Mouse (Mus musculus): Measurements from ENCODE around the gene Sec24b. TPM values are rescaled to one million over a fixed set of nuclear protein-coding genes. Genes with fewer than 3 reads are reported as not detected.

Gene Sec24b
- total RNA-seq, 2 experiments from 2014 or later: 33.7 to 38.4 TPM

GRCm38 (mm10) chr3:130055416-130056385, 5.7 kb downstream of the Sec24b start:
- intact Hi-C loops (cut with DNase I): no loop called here
- no peak for DNase-seq

DNA sequence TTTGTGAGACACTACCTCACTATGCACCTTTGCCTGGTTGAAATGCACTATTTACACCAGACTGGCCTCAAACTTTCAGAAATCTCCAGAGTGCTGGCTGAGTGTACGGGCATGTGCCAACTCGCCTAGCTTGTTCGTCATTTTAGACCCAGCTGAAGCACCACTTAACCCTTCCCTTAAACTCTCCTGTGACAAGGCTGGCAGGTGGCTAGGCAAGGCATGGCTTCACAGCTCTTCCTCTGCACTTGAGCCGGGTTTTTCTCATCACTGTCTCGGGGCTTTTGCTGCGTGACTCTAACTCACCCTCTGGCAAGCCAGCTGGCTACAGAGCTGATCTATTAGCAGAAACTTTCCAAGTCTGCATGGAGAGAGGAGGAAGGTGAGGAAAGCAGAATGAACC, 6.8 kb downstream of the Sec24b start:
- intact Hi-C loops (cut with DNase I): no loop called here
- peak in 1 of 2 experiments; percentile 20 for DNase-seq

DNA sequence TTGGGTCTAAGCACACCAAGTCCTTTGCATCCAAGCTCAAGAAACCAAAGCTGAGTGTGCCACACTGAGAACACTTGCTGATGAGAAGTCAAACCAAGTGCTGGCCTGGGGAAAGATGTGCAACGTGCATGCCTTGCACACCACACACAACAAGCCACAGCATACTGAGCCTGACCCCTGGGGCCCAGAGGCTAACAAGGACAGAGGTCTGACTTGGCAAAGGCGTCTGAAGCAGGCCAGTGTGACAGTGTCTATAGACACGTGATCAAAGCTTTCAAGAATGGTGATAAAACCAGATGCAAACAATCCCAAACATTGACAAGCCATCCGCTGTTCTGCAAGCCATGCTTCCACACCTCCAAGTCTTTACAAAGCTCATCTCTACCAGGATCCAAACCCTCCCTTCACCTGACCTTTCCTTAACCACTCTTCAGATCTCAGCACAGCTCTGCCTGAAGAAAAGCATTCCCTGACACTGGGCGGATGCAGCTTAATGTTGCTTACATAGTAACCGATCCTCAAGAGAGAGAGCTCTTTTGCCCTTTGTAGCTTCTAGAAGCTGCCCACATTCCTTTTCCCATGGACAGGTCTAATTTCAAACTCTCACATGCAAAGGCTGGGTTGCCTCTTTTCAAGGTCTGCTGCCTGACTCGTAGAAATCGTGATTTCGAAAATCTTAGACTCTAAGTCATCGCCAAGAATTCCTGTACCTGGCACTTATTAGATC, 7.8 kb downstream of the Sec24b start:
- no peak for DNase-seq
- intact Hi-C loops (cut with DNase I): no loop called here

DNA sequence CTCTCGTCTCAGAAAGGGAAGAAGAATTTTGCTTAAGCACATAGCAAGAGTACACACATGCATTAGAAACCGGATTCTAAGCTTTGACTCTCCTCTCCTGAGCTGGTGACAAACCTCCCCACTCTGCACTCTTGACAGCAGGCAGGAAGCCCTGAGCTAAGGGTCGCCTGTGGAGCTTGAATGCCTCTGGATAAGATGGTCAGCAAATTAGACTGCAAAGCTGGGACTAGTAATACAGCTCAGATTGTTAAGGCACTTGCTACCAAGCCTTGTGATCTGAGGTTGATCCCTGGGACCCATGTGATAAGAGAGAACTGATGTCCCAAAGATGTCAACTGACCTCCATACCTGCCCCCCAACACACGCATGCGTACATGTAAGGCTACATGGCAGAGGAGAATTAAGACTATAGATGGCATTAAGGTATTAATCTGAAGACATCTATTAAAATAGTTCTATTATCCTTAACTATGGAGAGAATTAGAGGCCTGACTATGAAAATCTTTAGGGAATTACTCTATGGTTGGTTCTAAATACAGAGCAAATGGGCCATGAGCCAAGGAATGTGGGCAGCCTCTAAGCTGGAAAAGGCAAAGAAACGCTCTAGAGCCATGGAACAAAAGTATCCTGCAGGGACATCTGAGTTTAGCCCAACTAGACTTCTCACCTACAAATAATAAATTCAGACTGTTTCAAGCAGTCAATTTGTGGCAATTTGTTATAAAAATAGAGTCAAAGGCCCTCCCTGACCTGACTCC, 8.6 kb downstream of the Sec24b start:
- DNase-seq: peak; percentile 55 to 66
- intact Hi-C loops (cut with DNase I): no loop called here

- DNase-seq: no peak
- intact Hi-C loops (cut with DNase I): no loop called here
Measured at GRCm38 (mm10) chr3:130052116-130052515, 9.2 kb downstream of the Sec24b start.

- DNase-seq: no peak
- intact Hi-C loops (cut with DNase I): no loop called here
Measured at GRCm38 (mm10) chr3:130040711-130041110, 20.6 kb downstream of the Sec24b start.

DNA sequence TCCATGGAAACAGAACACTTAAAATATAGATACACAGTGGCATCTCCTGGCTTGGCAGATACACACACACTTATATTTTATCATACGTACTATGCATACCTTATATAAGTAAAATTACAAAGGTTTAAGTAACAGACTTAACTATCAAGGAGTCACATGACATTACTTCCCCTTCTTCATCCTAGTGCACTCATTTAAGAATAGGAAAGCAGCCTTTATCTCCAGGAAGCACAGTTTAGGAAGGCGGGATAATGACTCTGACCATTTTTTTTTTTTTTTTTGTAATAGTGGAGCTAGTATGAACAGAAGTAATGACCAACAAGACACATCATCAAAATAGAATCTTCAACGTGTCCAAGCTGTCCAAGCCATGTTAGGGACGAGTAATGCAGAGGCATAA, 21.3 kb downstream of the Sec24b start:
- intact Hi-C loops (cut with DNase I): no loop called here
- DNase-seq: no peak

DNA sequence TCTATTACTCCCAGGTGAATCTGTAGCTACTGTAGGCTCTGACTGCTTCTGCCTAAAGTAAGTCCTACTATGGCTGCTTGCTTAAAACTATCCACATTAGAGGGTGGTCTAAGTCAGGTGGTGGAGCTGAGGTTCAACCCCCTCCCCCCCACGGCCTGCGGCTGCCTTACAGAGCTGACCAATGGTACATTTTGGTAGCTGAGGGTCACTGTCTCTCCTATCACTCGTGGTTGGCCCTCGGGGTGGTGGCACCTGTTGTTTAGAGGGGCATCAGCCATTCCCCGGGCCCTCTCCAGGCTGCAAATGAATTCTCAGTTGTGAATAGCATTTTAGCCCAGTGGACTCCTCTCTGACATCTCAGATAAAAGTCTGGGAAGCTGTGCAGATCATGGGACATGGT, 32.6 kb downstream of the Sec24b start:
- intact Hi-C loops (cut with DNase I): no loop called here
- DNase-seq: no peak

DNA sequence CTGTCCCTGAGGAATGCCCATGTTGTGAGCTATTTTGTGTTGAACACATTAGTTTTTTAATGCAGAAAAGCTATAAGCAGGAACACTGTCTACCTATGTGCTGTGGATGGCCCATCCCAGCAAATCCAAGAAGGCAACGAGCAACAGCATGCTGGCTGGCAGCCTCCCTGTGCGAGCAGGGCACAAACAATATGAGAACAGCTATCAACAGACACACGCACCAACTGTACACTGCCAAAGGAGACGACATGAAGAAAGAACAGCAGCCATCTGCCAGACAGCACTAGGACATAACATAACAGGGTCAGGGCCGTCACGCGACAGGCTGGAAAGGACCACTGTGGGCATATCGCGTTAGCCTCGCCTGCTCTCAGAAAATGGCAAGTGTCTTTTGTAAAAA, 35.2 kb downstream of the Sec24b start:
- intact Hi-C loops (cut with DNase I): no loop called here
- peak in 1 of 2 experiments; percentile 14 for DNase-seq

GRCm38 (mm10) chr3:130025556-130025955, 35.8 kb downstream of the Sec24b start:
- DNase-seq: no peak
- intact Hi-C loops (cut with DNase I): no loop called here

DNA sequence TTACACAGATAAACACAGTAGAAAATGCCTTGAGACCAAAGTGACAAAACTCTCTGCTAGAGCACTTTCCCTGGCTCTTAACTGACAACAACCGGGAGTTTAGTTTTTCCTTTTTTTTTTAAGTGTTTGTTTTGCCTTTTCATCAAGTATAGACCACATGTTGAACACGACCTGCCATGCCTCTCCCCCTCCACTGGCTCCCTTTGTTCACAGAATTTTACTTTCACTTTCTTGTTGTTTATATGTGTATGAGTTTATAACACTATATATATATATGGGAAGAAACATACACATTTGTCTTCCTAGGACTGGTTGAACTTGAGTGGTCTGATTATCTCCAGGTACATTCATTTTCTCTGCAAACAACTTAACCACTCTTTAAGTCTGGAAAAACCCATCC, 48.4 kb downstream of the Sec24b start:
- no peak for DNase-seq
- intact Hi-C loops (cut with DNase I): loop anchor here (10.0 kb wide), 1 partner anchor 52 kb away; the partner anchor contains the start of gene Sec24b

DNA sequence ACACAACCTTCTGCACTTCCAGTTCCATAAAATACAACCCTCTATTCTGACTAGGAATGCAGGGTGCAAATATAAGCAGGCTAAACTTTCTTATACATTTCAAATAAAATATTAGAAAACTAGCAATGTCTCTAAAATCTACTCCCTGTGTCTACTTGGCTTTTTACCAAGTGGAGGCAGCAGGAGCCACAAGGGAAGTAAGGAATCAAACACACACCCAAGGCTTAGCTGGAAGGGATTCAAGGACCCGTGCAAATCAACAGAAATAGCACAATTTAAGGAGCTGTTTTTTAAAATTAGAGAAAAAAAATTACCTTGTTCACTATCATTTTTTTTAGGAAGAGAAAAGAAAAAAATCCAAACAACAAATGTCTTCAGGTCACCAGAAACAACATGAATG, 50.1 kb downstream of the Sec24b start:
- intact Hi-C loops (cut with DNase I): loop anchor here (10.0 kb wide), 1 partner anchor 54 kb away; the partner anchor contains the start of gene Sec24b
- no peak for DNase-seq

- no peak for DNase-seq
- intact Hi-C loops (cut with DNase I): no loop called here
Measured at GRCm38 (mm10) chr3:130006141-130006540, 55.2 kb downstream of the Sec24b start.

- intact Hi-C loops (cut with DNase I): no loop called here
Measured at GRCm38 (mm10) chr3:130000926-130001325, 60.4 kb downstream of the Sec24b start.

DNA sequence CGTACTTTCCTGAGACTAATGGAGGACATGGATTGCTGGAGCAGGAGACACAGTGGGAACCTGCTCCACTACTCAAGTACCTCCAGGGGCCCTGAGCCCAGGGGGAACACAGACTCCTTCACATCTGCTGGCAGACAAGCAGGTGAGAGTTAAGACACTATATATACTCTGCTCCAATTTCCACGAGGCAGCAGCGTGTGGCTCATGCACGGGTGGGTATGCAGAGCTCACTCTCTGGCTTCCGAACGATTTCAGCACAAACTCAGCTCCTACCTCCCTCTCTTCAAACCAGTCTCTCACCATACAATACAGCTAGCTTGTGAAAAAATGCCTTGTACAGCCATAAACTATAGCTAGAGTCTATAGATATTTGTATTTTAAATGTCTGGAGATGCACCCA, 62.8 kb downstream of the Sec24b start:
- intact Hi-C loops (cut with DNase I): no loop called here
- no peak for DNase-seq

More at GRCm38 (mm10) chr3:130000926-130001325, 60.4 kb downstream of the Sec24b start:
- no peak for DNase-seq

GRCm38 (mm10) chr3:129998001-129998400, 63.4 kb downstream of the Sec24b start:
- intact Hi-C loops (cut with DNase I): no loop called here
- DNase-seq: peak in 1 of 2 experiments; percentile 10

DNA sequence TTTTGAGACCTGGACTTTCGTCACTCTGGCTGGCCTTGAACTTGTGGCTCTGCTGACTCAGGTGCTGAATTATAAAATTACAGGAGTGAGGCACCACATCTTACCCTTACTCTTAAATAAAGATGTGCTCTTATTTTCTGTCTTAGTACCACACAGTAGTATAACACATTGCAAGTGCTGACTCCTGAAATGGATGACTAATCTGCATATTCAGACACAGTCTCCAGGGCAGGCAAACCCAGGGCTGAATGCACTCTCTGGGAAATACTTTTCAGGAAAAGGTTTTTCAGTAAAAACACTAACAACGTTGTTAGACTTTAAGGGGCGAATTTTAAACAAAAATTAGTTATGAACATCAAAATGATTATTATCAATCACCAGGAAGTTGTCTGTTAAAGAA, 64.0 kb downstream of the Sec24b start:
- no peak for DNase-seq
- intact Hi-C loops (cut with DNase I): no loop called here

DNA sequence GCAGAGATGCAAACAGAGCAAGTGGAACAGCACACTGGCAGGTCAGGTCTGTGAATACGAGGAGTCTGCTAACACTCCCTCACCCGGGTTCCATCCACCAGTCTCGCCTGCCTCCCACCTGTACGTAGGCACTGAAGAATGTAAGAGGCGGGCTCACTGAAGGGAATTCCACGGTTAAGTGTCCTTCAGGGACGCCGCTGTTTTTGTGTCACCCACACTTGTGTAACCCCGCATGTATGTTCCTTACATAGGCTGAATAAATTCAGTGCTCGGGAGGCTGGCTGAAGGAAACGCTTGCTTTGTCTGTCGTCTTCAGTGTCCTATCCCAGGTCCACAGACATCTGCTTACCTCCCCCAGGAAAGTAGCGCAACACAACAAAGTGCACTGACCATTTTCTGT, 74.1 kb downstream of the Sec24b start:
- DNase-seq: no peak
- intact Hi-C loops (cut with DNase I): no loop called here

DNA sequence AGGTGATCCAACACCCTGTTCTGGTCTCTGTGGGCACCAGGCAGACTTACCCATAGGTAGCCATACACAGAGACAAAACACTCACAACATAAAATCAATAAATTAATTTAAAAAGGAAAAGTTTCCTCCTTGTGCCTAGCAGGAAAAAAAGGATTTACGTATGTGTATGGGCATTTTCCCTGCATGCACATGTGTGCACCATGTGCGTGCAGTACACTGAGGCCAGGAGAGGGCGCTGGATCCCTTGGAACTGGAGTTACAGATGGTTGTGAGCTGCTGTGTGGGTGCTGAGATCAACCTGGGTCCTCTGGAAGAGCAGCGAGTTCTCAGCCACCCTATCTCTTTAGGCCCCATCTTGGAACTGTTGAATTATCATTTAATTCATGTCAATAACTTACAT, 76.0 kb downstream of the Sec24b start:
- no peak for DNase-seq
- intact Hi-C loops (cut with DNase I): no loop called here

DNA sequence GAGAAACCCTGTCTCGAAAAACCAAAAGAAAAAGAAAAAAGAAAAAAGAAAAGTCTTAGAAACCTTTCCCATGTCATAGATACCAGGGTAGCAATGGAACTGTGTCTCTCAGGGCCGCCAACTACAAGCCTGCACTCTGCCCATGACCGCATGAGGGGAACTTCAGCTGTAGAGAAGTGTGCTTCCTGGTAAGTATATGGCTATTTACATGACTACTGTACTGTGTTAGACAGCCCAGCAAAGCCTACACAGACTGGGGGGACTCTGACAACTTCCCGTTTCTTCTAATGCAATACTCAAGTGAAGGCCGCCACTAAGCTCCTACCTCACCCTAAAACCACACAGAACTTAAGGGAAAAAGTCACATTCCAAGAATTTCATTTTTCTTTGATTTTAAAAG, 76.6 kb downstream of the Sec24b start:
- intact Hi-C loops (cut with DNase I): no loop called here
- no peak for DNase-seq

GRCm38 (mm10) chr3:129982271-129982670, 79.1 kb downstream of the Sec24b start:
- intact Hi-C loops (cut with DNase I): no loop called here
- no peak for DNase-seq

Measured in heart, postnatal 10 days (tissue).